Mouse (Mus musculus): Measurements from ENCODE around the gene Ppargc1a.

The Ppargc1a gene

DNA sequence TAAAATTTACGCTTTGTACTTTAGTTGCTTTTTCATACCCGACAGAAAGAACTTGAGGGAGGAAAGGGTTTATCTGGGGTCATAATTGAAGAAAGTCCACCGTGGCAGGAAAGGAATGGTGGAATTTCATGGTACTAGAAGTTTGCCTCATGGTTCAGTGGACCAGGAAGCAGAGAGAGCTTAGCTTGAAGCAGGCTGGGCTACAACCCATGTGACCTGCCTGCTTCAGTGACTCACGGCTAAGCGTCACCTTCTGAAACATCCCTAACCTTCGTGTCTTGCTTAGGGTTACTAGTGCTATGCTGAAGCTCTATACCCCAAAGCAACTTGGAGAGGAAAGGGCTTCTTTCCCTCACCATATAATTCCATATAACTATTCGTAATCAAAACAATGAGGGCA, 151.1 kb downstream of the Ppargc1a start:
- DNase-seq (ENCODE audit: low spot score in 2 of 2): no peak

DNA sequence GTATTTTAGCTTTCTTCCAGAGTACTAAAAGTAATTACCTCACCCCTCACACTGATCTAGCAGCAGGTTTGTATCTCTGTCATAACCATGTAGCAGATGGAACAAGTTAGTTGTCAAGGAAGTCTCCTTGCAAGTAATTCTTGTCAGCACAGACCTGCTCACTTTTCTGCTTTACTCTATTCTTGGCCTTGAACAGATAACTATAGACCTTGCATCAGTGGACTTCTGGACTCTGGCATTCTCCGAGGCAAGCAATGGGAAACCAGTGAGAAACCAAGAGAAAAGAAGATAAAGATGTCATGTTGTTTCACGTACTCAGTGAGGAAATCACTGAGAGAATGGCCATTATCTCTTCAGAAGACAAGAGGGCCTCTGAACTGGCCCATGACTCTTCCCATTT, 152.1 kb downstream of the Ppargc1a start:
- DNase-seq (ENCODE audit: low spot score in 2 of 2): no peak

DNA sequence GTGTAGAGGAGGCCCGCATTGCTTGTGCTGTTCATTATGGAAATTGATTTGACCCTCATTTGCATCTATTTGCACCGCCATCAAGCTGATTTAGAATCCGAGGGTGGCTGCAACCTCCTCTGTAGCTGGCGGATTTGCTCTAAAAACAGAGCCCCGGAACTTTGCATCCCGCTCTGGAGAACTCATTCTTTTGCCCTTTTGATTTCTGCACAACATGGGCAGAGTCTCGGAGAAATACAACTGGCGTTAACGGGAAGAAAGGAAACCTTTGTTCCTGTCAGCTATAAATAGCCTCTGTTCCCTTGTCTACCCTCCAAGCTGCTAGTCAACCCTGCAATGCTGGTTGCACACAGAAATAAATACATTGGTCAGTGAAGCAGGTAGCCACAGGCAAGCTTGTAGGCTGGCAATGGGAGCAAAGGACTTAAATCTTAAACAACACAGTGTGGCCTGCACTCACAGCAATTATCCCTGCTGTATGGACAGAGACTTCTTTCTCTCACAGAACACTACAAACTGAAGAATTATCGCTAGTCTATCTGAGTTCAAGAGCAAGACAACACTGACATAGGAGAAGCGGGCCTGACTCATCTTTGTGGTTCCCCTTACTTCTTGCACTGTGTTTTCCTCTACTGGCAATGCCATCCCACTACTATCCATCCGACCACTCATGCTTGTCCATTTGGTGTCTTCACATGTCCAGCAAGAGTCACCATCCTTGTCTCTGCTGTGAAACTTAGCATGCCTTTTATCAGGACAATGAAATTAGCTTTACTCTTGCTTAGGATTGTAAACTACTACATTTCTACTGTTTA, 155.0 kb downstream of the Ppargc1a start:
- peak in 1 of 2 experiments; percentile 11 for DNase-seq (ENCODE audit: low spot score in 2 of 2)

DNA sequence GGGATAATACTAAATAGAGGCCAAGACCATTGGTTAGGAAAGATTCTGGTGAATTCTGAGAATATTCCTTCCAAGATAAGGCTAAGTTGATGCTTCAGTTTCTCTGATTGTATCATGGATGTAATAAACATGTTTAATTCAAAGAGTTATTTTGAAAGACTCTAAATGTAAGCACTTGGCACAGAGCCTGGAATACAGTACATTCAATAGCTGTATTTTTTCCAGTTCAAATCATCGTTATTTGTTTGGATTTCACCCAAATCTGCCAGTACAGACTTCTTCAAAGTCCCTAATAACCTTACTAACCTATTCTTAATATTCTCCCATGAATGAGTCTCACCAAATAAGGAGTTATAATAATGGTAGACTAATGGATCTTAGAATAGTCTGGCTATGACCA, 157.5 kb downstream of the Ppargc1a start:
- DNase-seq (ENCODE audit: low spot score in 2 of 2): no peak

DNA sequence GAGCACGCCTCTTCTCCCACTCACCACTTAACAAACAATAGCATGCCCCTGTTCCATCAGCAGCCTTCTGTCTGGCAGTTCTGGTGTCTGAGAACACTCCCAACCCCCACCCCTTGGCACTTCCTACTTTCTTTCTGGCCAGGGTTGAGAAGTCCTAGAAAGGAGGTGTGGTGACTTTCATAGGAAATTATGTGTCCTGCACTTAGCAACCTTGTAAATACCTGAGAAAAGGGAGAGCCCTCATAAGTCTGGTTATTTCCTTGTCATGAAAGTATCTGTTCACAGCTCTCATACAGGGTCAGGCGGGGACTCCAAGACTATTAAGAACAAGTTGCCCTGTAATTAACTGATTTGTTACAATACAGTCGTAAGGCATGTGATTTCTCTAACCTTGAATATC, 161.1 kb downstream of the Ppargc1a start:
- no peak for DNase-seq (ENCODE audit: low spot score in 2 of 2)
